Comparison of ENCODE assay signal across 11 mouse cellular contexts in the genomic region with DNA sequence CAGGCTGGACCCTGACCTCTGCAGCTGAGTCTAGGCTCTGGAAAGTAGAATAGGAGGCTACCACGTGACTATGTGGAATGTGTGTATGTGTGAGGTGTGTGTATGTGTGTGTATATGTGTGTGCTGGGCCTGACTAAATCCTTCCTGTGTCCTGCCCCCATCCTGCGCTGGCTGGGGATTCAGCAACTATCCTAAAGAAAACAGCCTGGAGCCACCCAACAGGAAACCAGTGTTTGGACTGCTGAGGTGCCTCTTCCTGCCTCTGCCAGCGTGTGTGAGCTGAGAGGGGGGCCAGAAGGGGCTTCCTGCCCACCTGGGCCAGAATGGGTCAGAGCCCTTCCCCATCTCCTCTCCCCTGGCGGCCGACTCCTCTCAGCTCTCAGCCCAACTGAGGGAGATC. TPM values are rescaled to one million over a fixed set of nuclear protein-coding genes. Genes with fewer than 3 reads are reported as not detected.
A peak's percentile ranks its signal among the peaks of the same experiment; 100 is the strongest.
DNase-seq lines count a peak whose midpoint lies in the region; ATAC-seq and TF ChIP-seq lines count a peak whose summit lies in the region.
"Had no signal": no experiment of that assay in that cellular context is flagged by ENCODE, and none has a peak within 500 bp of the region (broad histone marks: within the 10 kb centered on the region; RNA-seq: fewer than 3 reads in every experiment).

No protein-coding gene starts in this region.

- peaks cover 6% of the 10 kb centered on the region; the same call in 1 of the 2 replicates for H3K4me1 ChIP-seq in forebrain, embryonic 15.5 days
- peaks cover 26% of the 10 kb centered on the region for H3K4me1 ChIP-seq in forebrain, embryonic 13.5 days
- H3K4me1 ChIP-seq in thymus, adult 2 months (replicated peaks; ENCODE audit: control insufficient read depth, insufficient read depth, low read length) = peaks cover 20% of the 10 kb centered on the region
- H3K4me1 ChIP-seq in lung, postnatal 0 days (ENCODE audit: insufficient read depth, low read depth, low read length) = peaks cover 9% of the 10 kb centered on the region; the same call in 1 of the 2 replicates
- no peaks in the 10 kb centered on the region; the same call in 1 of the 2 replicates for H3K4me1 ChIP-seq in midbrain, embryonic 16.5 days (ENCODE audit: control insufficient read depth, insufficient read depth, low read length)

- no peak for TF ChIP-seq CTCF in thymus, adult 2 months (IDR thresholded peaks at IDR 0.05; ENCODE audit: borderline replicate concordance, control insufficient read depth, extremely low read depth, insufficient read depth, low read length, poor library complexity)
- peak; percentile 35 for TF ChIP-seq CTCF in lung, postnatal 0 days (IDR thresholded peaks at IDR 0.05)

- peak; percentile 38; the same call in 1 of the 2 replicates for ATAC-seq in forebrain, embryonic 15.5 days (replicated peaks)
- ATAC-seq in forebrain, embryonic 13.5 days = no peak
- ATAC-seq in lung, postnatal 0 days = peak; percentile 85
- no peak for ATAC-seq in inflammation-experienced regulatory T-cells, adult 6 months
- ATAC-seq in midbrain, embryonic 16.5 days = no peak

- no peak overlapping the region for H3K9ac ChIP-seq in forebrain, embryonic 15.5 days (replicated peaks)
- H3K9ac ChIP-seq in forebrain, embryonic 13.5 days = no peak overlapping the region
- H3K9ac ChIP-seq in lung, postnatal 0 days (replicated peaks; ENCODE audit: low read depth) = no peak overlapping the region
- H3K9ac ChIP-seq in midbrain, embryonic 16.5 days (ENCODE audit: low read depth, low read length) = no peak overlapping the region
- H3K9ac ChIP-seq: neural tube, embryonic 12.5 days had no signal

- peak; percentile 27 for DNase-seq in thymus, adult 2 months
- no peak for DNase-seq in thymus, adult 18-20 months
- DNase-seq in lung, postnatal 0 days (ENCODE audit: low spot score) = peak; percentile 68
- no peak for DNase-seq in layer of hippocampus, adult 18-20 months (ENCODE audit: low spot score in 2 of 2)
- DNase-seq: cerebellum, adult 2 months; gastrocnemius, postnatal 25 days had no signal

- 0 out of 2 replicates have a peak, but pooled peaks cover 3% of the 10 kb centered on the region for H3K27me3 ChIP-seq in forebrain, embryonic 15.5 days
- H3K27me3 ChIP-seq in forebrain, embryonic 13.5 days = peaks cover 12% of the 10 kb centered on the region; the same call in 1 of the 2 replicates
- no peaks in the 10 kb centered on the region for H3K27me3 ChIP-seq in thymus, adult 2 months (ENCODE audit: control insufficient read depth, insufficient read depth, low read length)
- no peaks in the 10 kb centered on the region for H3K27me3 ChIP-seq in lung, postnatal 0 days (replicated peaks; ENCODE audit: insufficient read depth, low read length)
- no peaks in the 10 kb centered on the region for H3K27me3 ChIP-seq in midbrain, embryonic 16.5 days (ENCODE audit: control insufficient read depth, insufficient read depth, low read depth, low read length)

- H3K36me3 ChIP-seq in forebrain, embryonic 15.5 days = no peaks in the 10 kb centered on the region
- no peaks in the 10 kb centered on the region for H3K36me3 ChIP-seq in forebrain, embryonic 13.5 days (ENCODE audit: poor library complexity, severe bottlenecking)
- H3K36me3 ChIP-seq in thymus, adult 2 months (ENCODE audit: control insufficient read depth, insufficient read depth, low read length) = no peaks in the 10 kb centered on the region
- 0 out of 2 replicates have a peak, but pooled peaks cover 12% of the 10 kb centered on the region for H3K36me3 ChIP-seq in lung, postnatal 0 days (ENCODE audit: insufficient read depth, low read length)
- H3K36me3 ChIP-seq in midbrain, embryonic 16.5 days (ENCODE audit: control insufficient read depth, insufficient read depth, low read length) = no peaks in the 10 kb centered on the region

- TF ChIP-seq POLR2A in thymus, adult 2 months (IDR thresholded peaks at IDR 0.05; ENCODE audit: control insufficient read depth, extremely low read depth, insufficient read depth, low read length, poor library complexity) = no peak

- H3K9me3 ChIP-seq in forebrain, embryonic 15.5 days = no peaks in the 10 kb centered on the region
- no peaks in the 10 kb centered on the region for H3K9me3 ChIP-seq in forebrain, embryonic 13.5 days (replicated peaks)
- H3K9me3 ChIP-seq in lung, postnatal 0 days (ENCODE audit: low read length) = no peaks in the 10 kb centered on the region
- H3K9me3 ChIP-seq in midbrain, embryonic 16.5 days (replicated peaks; ENCODE audit: control insufficient read depth, low read length, poor library complexity, severe bottlenecking) = no peaks in the 10 kb centered on the region
- H3K9me3 ChIP-seq: neural tube, embryonic 12.5 days had no signal

- H3K27ac ChIP-seq in forebrain, embryonic 15.5 days (replicated peaks) = no peak overlapping the region
- H3K27ac ChIP-seq in forebrain, embryonic 13.5 days = no peak overlapping the region
- no peak overlapping the region for H3K27ac ChIP-seq in thymus, adult 2 months (ENCODE audit: control insufficient read depth, insufficient read depth, low read length)
- H3K27ac ChIP-seq in lung, postnatal 0 days (ENCODE audit: low read length) = peak overlapping the region; percentile 38; the same call in 1 of the 2 replicates
- H3K27ac ChIP-seq in midbrain, embryonic 16.5 days (ENCODE audit: low read length) = no peak overlapping the region
- H3K27ac ChIP-seq: neural tube, embryonic 12.5 days had no signal

- H3K4me2 ChIP-seq in forebrain, embryonic 15.5 days (replicated peaks) = no peak overlapping the region
- no peak overlapping the region for H3K4me2 ChIP-seq in forebrain, embryonic 13.5 days
- H3K4me2 ChIP-seq in lung, postnatal 0 days (replicated peaks; ENCODE audit: low read depth, low read length) = no peak overlapping the region
- H3K4me2 ChIP-seq in midbrain, embryonic 16.5 days (ENCODE audit: low read length) = no peak overlapping the region
- H3K4me2 ChIP-seq: neural tube, embryonic 12.5 days had no signal

- WGBS in forebrain, embryonic 15.5 days = 61% methylated on average over 5 of the region's 5 CpGs
- 63% methylated on average over 5 of the region's 5 CpGs for WGBS in forebrain, embryonic 13.5 days
- WGBS in thymus, adult 2 months = 12% methylated on average over 5 of the region's 5 CpGs
- 38% methylated on average over 4 of the region's 5 CpGs for WGBS in lung, postnatal 0 days
- WGBS in midbrain, embryonic 16.5 days = 59% methylated on average over 5 of the region's 5 CpGs

- no peak overlapping the region for H3K4me3 ChIP-seq in forebrain, embryonic 15.5 days
- no peak overlapping the region for H3K4me3 ChIP-seq in forebrain, embryonic 13.5 days
- no peak overlapping the region for H3K4me3 ChIP-seq in thymus, adult 2 months (ENCODE audit: control insufficient read depth, insufficient read depth, low read length)
- H3K4me3 ChIP-seq in lung, postnatal 0 days (ENCODE audit: low read depth, low read length) = no peak overlapping the region
- H3K4me3 ChIP-seq in midbrain, embryonic 16.5 days (ENCODE audit: low read depth, low read length) = no peak overlapping the region
- H3K4me3 ChIP-seq: neural tube, embryonic 12.5 days had no signal

- peak; percentile 77 for TF ChIP-seq EP300 in lung, postnatal 0 days (IDR thresholded peaks at IDR 0.05)

RNA-seq across cellular contexts. Expression of a gene that starts 20.9 kb away (rescaled TPM):
- polyA plus RNA-seq in forebrain, embryonic 15.5 days (2015; fragmentation: Nextera tagmentation; extraction: Ambion mirVana) = 2.5 and 2.7 TPM in 2 replicates
- polyA plus RNA-seq in forebrain, embryonic 13.5 days (2015; fragmentation: Nextera tagmentation; extraction: Ambion mirVana) = 2.6 and 3.1 TPM in 2 replicates
- polyA plus RNA-seq in thymus, adult 2 months (2012; rRNA removed) = 18.9 and 19.8 TPM in 2 replicates
- 8.3 and 9.3 TPM in 2 replicates for polyA plus RNA-seq in lung, postnatal 0 days (2015; fragmentation: Nextera tagmentation; extraction: Ambion mirVana)
- total RNA-seq in layer of hippocampus, adult 18-20 months (2021) = under 1 TPM; 0.56 to 0.57 TPM
- polyA plus RNA-seq in inflammation-experienced regulatory T-cells, adult 6 months (2017; shearing (Covaris generic)) = not detected
- polyA plus RNA-seq in midbrain, embryonic 16.5 days (2015; fragmentation: Nextera tagmentation; extraction: Ambion mirVana) = 2.4 and 2.9 TPM in 2 replicates

Comparison
In these comparisons a context has a peak if more than half of its experiments do, and no peak if none do; other contexts are left out.
1. ATAC-seq: peak in forebrain, embryonic 15.5 days (single experiment) and lung, postnatal 0 days (single experiment); none in forebrain, embryonic 13.5 days (single experiment), inflammation-experienced regulatory T-cells, adult 6 months (single experiment) and midbrain, embryonic 16.5 days (single experiment).
2. DNase-seq: peak in thymus, adult 2 months (single experiment) and lung, postnatal 0 days (single experiment); none in thymus, adult 18-20 months (0 of 2) and layer of hippocampus, adult 18-20 months (0 of 2).